Mouse (Mus musculus) activated CD4-positive, CD25-positive, alpha-beta regulatory T cell, adult 4 months (primary cell): ENCODE results near the gene Cbr2. TPM values are rescaled to one million over a fixed set of nuclear protein-coding genes. Genes with fewer than 3 reads are reported as not detected.

Experiments used
- ATAC-seq: one replicate; pipeline ENCODE4 v1.8.0; 2017
- polyA plus RNA-seq, 2 experiments: library from polyadenylated mRNA; unstranded; fragments of 100-300 nt; shearing (Covaris generic); gene quantifications; one replicate each; pipeline ENCODE4 v1.2.1; 2017

Cbr2 gene
- polyA plus RNA-seq, 2 experiments from 2014 or later = not detected

- ATAC-seq = no peak
Measured at GRCm38 (mm10) chr11:120710672-120711071, 21.2 kb downstream of the Cbr2 start.

- ATAC-seq = no peak
Measured at GRCm38 (mm10) chr11:120709551-120709950, 22.4 kb downstream of the Cbr2 start.

DNA sequence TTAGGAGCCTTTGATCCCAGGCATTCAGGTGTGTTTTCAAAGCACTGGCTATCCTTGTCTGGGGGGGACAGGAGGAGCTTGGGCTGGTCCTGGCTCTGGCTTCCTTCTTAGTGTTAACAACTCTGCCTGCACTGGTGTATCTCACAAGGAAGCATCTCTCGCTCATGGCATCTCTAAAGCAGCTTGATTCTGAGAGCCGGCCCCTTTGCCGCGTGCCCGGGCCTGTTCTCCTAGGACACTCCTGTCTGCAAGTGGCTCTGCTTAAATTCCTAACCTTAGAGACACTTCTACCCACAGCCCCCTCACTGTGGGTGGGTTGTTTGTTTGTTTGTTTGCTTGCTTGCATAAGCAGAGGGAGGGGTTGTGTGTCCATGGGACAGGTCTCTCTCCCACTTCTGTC lies 23.9 kb downstream of the Cbr2 start:
- no peak for ATAC-seq

GRCm38 (mm10) chr11:120707225-120707624 lies 24.7 kb downstream of the Cbr2 start:
- no peak for ATAC-seq

GRCm38 (mm10) chr11:120706120-120706519 lies 25.8 kb downstream of the Cbr2 start:
- ATAC-seq = no peak

DNA sequence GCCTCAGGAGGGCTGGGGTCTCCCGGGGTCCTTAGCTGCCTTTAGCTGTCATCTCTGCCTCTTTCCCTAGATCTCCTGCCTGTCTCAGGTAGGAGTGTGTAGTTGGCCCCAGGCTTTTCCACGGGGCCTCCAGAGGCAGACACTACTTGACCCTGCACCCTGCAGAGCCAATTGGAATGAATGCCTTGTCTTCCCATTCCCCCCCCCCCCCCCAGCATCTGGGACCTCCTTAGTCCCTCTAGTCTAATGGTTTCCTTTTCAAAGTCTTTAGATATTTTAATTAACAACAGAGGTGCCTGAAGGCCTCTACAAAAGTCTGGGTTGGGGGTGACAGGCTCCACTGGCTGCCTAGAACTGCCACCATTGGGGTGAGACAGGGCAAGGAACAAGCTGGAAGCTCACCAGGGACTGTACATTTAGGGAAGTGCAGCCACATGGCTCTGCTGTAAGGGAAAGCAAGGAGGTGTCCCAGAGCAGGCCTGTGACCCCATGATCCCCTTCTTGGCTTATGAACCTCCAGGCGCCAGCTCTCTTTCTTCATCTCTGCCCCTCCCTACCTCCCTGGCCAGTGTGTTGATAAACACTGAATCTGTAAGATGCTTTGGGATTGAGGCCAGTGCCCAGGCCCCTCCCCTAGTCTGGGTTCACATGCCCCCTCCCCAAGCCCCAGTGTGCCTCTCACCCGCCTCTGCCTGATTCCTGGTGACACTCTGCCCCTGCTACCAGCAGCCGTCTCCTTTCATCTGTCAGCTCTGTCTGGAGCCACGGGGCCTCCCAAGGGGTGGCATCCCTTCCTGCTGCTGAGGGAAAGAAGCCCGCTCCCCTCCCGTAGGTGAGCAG lies 27.2 kb downstream of the Cbr2 start:
- no peak for ATAC-seq

- no peak for ATAC-seq
Measured at GRCm38 (mm10) chr11:120703696-120704454, 28.0 kb downstream of the Cbr2 start.

DNA sequence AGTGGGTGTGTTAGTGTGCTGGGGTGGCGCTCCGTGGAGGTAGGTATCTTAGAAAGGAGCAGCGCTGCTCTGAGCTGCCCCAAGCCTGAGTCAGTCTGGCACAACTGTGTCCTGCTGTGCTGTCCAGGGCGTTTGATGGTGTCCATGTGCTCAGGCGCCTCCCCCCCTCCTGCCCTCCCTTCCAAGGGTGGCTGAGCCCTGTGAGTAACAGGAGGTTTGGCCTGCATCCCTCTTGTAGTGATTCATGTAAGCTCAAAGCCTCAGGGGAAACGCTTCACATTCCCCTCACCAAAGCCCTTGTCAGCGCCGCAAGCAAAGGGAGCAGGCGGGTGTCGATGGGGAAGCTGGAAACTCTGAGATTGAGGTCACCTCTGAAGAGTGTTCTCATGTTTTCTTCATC lies 34.2 kb downstream of the Cbr2 start:
- no peak for ATAC-seq

- ATAC-seq = no peak
Measured at GRCm38 (mm10) chr11:120696568-120696967, 35.3 kb downstream of the Cbr2 start.

- no peak for ATAC-seq
Measured at GRCm38 (mm10) chr11:120695641-120696040, 36.3 kb downstream of the Cbr2 start.

DNA sequence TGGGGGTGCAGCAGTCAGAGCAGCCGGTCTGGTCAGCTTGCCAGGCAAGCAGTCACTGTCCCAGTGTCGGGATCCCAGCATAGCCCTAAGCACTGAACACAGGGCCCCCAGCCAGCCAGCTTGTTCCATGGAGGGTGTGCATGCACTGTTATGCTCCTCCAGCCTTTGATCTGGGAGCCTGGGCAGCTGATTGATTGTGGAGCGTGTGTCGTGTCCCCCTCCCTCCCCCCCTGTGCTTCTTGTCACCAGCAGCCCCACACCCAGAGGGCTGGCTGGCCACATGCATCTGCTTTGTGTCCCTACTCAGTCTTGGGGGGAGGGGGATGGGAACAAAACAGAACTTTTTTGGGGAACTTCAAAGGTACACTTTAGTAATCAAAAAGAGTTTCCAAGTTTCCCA lies 36.7 kb downstream of the Cbr2 start:
- ATAC-seq = no peak

DNA sequence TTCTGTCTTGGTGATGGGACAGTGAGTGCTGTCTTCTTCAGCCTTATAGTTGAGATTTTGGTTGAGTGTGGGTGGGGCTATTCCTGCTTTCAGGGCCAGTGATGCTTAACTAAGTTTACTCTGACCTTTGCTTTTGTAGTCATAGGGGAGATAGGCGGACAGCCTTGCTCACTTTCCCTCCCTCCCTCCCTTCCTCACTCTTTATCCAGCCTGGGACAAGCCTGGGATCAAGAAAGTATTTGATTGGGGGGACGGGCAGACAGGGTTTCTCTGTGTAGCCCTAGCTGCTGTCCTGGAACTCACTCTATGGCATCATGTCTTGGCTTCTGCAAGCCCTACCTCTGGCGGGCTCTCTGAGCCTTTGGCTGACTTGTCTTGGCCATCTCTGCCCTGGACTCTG lies 38.5 kb downstream of the Cbr2 start:
- ATAC-seq = no peak

DNA sequence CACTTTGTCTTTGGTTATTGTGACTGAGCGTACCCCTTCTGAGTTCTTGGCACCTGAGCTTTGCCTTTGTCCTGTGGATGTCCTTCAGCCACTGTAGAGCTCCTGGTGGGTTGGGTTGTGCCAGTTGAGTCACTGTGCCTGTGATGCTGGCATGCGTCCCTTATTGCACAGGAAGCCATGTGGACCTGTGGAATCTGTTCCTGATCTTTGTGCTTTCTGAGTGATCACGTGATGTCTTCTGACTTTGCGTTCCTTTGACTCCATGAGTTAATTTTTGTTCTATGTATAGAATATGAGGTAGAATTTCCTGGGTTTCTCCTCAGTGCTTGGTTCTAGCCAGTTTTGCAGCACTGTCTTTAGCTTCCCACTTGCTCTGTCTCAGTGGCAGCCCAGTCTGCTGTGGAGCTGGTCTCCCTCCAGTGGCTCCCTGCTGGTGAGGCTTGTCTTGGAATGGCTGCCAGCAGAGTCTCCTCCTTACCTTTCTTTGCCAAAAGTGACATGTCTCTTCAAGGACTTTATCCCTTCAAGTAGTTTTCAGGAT lies 39.4 kb downstream of the Cbr2 start:
- ATAC-seq = no peak

- no peak for ATAC-seq
Measured at GRCm38 (mm10) chr11:120689365-120689764, 42.5 kb downstream of the Cbr2 start.

DNA sequence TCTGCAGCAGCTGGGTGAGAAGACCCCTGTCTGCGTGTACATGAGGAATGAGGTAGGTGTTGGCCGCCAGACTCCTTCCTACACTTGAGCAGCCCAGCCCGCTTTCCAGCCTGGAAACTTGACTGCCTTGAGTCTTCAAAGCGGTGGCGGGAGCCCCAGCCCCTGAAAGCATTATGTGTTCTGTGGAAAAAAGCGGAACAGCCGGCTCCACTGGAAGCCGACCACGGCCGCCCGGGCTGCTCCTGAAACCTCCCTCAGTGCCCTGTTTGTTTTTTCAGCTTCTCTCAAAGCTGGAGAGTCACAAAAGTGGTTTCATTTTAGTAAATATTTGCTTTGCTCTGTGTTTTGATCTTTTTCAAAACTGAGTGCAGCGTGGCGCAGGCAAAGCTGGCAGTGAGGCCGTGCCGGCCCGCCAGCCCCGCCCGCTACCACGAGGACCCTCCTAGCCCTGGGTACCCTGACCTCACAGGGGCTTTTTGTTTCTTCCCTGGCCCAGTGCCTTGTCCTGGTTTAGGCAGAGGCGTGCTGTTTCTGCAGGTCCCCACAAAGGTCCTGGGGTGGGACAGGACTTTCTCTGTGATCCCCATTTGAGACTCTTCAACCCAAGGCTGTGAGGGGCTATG lies 45.2 kb downstream of the Cbr2 start:
- ATAC-seq = no peak

DNA sequence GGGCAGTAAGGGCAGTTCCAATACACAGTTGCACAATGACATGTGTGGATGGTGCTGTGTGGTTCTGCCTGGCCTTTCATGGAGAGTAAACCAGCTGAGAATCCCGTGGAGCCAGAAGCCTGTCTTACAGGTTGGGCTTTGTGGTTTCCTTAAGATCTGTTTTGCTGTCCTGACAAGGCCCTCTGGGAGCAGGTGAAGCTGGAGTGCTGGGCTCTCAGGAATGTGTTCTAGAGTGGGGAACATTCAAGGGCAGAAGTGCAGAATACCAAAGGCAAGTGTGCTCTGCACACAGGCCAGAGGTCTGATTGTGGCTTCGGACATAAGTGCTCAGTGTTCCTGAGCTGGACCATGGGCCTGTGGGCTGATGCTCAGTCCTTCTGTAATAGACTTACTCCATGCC lies 47.3 kb downstream of the Cbr2 start:
- no peak for ATAC-seq

DNA sequence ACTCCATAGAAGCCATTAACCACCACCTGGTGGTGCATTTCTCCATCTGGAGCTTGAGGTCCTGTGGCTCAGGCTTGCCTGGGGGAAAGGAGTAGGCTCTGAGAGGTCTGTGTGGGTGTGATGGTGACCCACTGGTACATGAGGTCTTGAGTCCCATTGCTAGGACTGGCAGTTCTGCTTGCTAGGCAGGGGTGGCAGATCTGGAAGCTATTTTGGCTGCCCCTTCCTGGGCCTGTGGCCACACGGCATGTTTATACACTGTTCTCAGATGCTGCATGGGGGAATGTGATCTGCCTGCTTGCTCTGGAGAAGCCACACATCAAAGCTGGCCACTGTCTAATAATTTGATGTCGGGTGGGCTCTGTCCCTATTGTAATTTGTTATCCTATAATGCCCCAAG lies 47.8 kb downstream of the Cbr2 start:
- ATAC-seq = no peak

GRCm38 (mm10) chr11:120683536-120683935 lies 48.4 kb downstream of the Cbr2 start:
- ATAC-seq = no peak

GRCm38 (mm10) chr11:120682683-120683082 lies 49.2 kb downstream of the Cbr2 start:
- no peak for ATAC-seq

DNA sequence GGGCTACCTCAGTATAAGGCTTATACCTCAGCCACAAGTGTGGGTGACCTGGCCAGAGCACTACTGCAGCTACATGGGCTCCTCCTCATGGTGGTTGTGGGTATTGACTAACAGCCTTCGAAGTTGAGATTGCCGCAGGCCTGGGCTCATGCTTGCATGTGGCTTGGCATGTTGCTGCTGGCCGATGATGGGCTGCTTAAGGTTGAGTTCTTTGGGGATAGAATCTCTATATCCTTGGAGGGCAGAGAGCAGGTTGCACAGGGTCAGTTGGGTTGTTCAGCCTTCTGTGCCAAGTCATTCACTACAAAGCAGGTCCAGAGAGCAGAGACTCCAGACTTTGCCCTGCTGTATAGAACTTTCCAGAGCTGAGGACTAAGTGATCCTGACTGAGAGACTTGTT lies 52.0 kb downstream of the Cbr2 start:
- ATAC-seq = no peak
